Mouse (Mus musculus): Measurements from ENCODE around the gene Slc6a2. TPM values are rescaled to one million over a fixed set of nuclear protein-coding genes. Genes with fewer than 3 reads are reported as not detected.

The Slc6a2 gene
- polyA plus RNA-seq (2014; fragmentation: Nextera tagmentation; extraction: Ambion mirVana), result 0.06 and 0.18 TPM in 2 replicates

DNA sequence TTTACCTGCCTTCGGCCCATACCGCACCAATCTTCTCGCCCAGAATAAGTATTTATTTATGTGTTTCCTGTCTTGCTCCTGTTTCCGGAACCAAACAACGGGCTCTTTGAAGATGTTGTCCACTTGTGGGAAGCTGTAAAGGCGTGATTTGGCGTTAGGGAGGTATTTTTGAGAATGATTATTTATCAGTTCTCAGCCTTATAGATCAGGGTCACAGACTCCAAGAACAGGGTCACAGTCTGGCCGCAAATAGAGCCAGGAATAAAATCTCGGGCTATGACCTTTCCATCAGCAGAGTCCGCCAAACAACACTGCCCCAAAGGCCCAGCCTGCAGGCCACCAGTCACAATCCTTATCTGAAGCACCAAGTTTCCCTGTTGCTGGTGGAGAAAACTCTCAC lies at the start of gene Slc6a2:
TSS of gene Slc6a2 (plus strand) at position 301 of the 400 bp plus-strand sequence.
- Histone ChIP-seq H3K27ac (replicated peaks; ENCODE audit: low read depth, low read length) (no peak within 1 kb of the TSS), H3K4me2 (ENCODE audit: low read depth, low read length) (peak within 1 kb of the TSS; percentile 94), H3K4me1 (ENCODE audit: control insufficient read depth, insufficient read depth, low read length) (no peaks in the 10 kb centered on the region), H3K4me3 (ENCODE audit: low read depth, low read length) (peak within 1 kb of the TSS; percentile 44), H3K27me3 (ENCODE audit: control insufficient read depth, insufficient read depth, low read length) (peaks cover 31% of the 10 kb centered on the region), H3K9ac (replicated peaks; ENCODE audit: low read length) (peak within 1 kb of the TSS; percentile 39), H3K9me3 (replicated peaks; ENCODE audit: control insufficient read depth, low read length) (no peaks in the 10 kb centered on the region), H3K36me3 (replicated peaks; ENCODE audit: control insufficient read depth, insufficient read depth, low read depth, low read length) (no peaks in the 10 kb centered on the region)
- DNase-seq (ENCODE audit: low spot score), result no peak
- 62% methylated on average over 10 of the region's 10 CpGs for WGBS
- ATAC-seq (replicated peaks; ENCODE audit: insufficient number of reproducible peaks, low FRiP score, low TSS enrichment, low read depth), result no peak

DNA sequence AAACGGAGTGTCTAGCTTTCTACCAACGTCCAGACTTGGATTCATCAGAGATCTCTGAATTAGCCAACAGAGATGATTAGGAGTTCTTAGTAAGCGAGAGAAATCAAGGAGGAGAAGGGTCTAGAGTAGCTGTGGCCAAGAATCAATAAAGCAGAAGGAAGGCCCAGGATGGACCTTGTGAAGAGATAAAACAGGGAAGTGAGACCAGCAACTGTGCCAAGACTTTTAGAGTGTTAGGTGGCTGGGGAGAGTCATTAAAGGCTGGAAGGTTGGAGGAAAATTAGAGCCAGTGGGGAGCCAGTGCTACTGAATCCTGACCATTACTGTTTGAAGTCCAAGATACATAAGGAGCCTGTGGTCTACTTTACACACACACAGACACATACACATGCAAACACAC lies 48.4 kb upstream of the Slc6a2 start:
- no peak overlapping the region for H3K27ac ChIP-seq (replicated peaks; ENCODE audit: low read depth, low read length)
- H3K36me3 ChIP-seq (replicated peaks; ENCODE audit: control insufficient read depth, insufficient read depth, low read depth, low read length), result no peaks in the 10 kb centered on the region
- H3K4me1 ChIP-seq (ENCODE audit: control insufficient read depth, insufficient read depth, low read length), result no peaks in the 10 kb centered on the region
- no peak overlapping the region for H3K9ac ChIP-seq (replicated peaks; ENCODE audit: low read length)
- no peaks in the 10 kb centered on the region for H3K27me3 ChIP-seq (ENCODE audit: control insufficient read depth, insufficient read depth, low read length)
- no peak overlapping the region for H3K4me2 ChIP-seq (ENCODE audit: low read depth, low read length)
- no peaks in the 10 kb centered on the region for H3K9me3 ChIP-seq (replicated peaks; ENCODE audit: control insufficient read depth, low read length)
- WGBS, result 80% methylated on average over 3 of the region's 3 CpGs
- no peak overlapping the region for H3K4me3 ChIP-seq (ENCODE audit: low read depth, low read length)
- no peak for DNase-seq (ENCODE audit: low spot score)
- no peak for ATAC-seq (replicated peaks; ENCODE audit: insufficient number of reproducible peaks, low FRiP score, low TSS enrichment, low read depth)

DNA sequence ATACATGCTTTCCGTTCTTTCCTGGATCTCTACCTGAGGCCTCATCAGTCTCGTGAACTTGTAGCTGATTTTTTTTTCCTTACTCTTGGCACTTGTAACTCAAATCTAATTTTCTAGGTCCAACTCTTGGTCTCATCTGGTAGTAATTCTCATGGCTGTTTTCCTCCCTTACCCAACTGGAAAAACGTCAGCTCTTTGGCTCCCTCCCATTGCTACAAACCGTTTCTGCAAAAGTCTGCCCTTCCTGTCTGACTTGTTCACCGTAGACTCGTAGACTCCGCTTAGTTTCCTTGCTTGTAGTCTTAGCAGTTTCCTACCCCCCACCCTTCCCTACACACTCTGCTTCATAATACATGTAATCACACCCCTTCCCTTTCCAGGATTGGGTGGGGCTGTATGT lies 46.5 kb upstream of the Slc6a2 start:
- Histone ChIP-seq H3K4me3 (ENCODE audit: low read depth, low read length) (no peak overlapping the region), H3K4me1 (ENCODE audit: control insufficient read depth, insufficient read depth, low read length) (no peaks in the 10 kb centered on the region), H3K4me2 (ENCODE audit: low read depth, low read length) (no peak overlapping the region), H3K9ac (replicated peaks; ENCODE audit: low read length) (no peak overlapping the region), H3K27ac (replicated peaks; ENCODE audit: low read depth, low read length) (no peak overlapping the region), H3K36me3 (replicated peaks; ENCODE audit: control insufficient read depth, insufficient read depth, low read depth, low read length) (no peaks in the 10 kb centered on the region), H3K27me3 (ENCODE audit: control insufficient read depth, insufficient read depth, low read length) (no peaks in the 10 kb centered on the region), H3K9me3 (replicated peaks; ENCODE audit: control insufficient read depth, low read length) (no peaks in the 10 kb centered on the region)
- no peak for ATAC-seq (replicated peaks; ENCODE audit: insufficient number of reproducible peaks, low FRiP score, low TSS enrichment, low read depth)
- DNase-seq (ENCODE audit: low spot score), result no peak
- WGBS, result 80% methylated on average over 7 of the region's 7 CpGs

DNA sequence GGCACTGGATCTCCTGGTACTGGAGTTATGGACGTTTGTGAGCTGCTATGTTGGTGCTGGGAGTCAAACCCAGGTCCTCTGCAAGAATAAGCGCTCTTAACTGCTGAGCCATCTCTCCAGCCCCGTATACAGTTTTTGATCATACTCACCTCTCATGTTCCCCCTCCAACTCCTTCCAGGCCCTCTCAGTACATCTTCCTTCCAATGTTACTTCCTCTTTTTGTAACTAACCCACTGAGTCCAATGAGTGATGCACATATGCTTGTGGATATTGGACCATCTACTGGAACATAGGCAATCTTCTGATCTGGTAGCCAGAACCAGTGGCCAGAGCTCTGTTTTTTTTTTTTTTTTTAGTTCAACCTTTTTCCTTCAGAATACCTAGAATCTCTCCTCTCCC lies 43.8 kb upstream of the Slc6a2 start:
- Histone ChIP-seq H3K27me3 (ENCODE audit: control insufficient read depth, insufficient read depth, low read length) (no peaks in the 10 kb centered on the region), H3K4me2 (ENCODE audit: low read depth, low read length) (no peak overlapping the region), H3K9ac (replicated peaks; ENCODE audit: low read length) (no peak overlapping the region), H3K4me1 (ENCODE audit: control insufficient read depth, insufficient read depth, low read length) (no peaks in the 10 kb centered on the region), H3K4me3 (ENCODE audit: low read depth, low read length) (no peak overlapping the region), H3K9me3 (replicated peaks; ENCODE audit: control insufficient read depth, low read length) (no peaks in the 10 kb centered on the region), H3K36me3 (replicated peaks; ENCODE audit: control insufficient read depth, insufficient read depth, low read depth, low read length) (no peaks in the 10 kb centered on the region), H3K27ac (replicated peaks; ENCODE audit: low read depth, low read length) (no peak overlapping the region)
- no peak for DNase-seq (ENCODE audit: low spot score)
- ATAC-seq (replicated peaks; ENCODE audit: insufficient number of reproducible peaks, low FRiP score, low TSS enrichment, low read depth), result no peak
- WGBS, result 86% methylated on average over 3 of the region's 3 CpGs

DNA sequence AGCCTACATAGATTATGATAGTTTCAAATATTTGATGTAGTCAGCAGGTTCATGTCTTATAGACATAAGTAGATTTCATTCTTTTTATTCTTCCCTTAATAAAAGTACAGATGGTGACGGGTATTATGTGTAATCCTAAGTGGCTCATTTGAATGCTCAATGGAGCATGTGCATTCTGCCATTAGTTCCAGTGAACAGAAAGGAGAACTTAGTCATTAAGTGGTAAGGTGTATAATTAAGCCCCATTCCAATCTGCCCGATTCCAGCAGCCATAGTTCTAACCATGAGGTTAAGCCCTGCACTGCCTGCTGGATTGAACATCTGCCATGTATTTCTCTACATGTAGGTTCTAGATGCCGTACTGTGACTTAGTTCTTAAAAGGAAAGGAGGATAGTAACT lies 38.1 kb upstream of the Slc6a2 start:
- no peak for ATAC-seq (replicated peaks; ENCODE audit: insufficient number of reproducible peaks, low FRiP score, low TSS enrichment, low read depth)
- Histone ChIP-seq H3K9ac (replicated peaks; ENCODE audit: low read length) (no peak overlapping the region), H3K36me3 (replicated peaks; ENCODE audit: control insufficient read depth, insufficient read depth, low read depth, low read length) (no peaks in the 10 kb centered on the region), H3K4me1 (ENCODE audit: control insufficient read depth, insufficient read depth, low read length) (no peaks in the 10 kb centered on the region), H3K4me3 (ENCODE audit: low read depth, low read length) (no peak overlapping the region), H3K27me3 (ENCODE audit: control insufficient read depth, insufficient read depth, low read length) (no peaks in the 10 kb centered on the region), H3K27ac (replicated peaks; ENCODE audit: low read depth, low read length) (no peak overlapping the region), H3K4me2 (ENCODE audit: low read depth, low read length) (no peak overlapping the region), H3K9me3 (replicated peaks; ENCODE audit: control insufficient read depth, low read length) (no peaks in the 10 kb centered on the region)
- no peak for DNase-seq (ENCODE audit: low spot score)
- WGBS, result 84% methylated on average over 3 of the region's 3 CpGs

DNA sequence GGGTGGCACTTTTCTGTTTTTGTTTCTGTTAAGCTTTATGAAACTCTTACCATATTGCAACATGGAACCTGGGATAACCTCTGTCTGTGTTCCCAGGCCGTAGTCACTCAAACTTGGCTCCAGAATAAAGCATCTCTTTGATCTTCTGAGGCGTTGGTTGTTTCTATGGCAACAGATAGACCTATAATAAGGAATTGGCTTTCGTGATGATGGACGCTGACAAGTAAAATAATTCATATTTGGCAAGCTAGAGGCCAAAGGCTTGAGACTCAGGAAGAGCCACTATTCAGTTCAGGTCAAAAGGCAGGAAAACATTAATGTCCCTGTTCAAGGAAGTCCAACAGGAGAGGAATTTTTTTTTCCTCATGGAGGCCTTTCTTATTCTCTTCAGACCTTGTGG lies 30.9 kb upstream of the Slc6a2 start:
- 65% methylated on average over 4 of the region's 4 CpGs for WGBS
- DNase-seq (ENCODE audit: low spot score), result no peak
- ATAC-seq (replicated peaks; ENCODE audit: insufficient number of reproducible peaks, low FRiP score, low TSS enrichment, low read depth), result no peak

DNA sequence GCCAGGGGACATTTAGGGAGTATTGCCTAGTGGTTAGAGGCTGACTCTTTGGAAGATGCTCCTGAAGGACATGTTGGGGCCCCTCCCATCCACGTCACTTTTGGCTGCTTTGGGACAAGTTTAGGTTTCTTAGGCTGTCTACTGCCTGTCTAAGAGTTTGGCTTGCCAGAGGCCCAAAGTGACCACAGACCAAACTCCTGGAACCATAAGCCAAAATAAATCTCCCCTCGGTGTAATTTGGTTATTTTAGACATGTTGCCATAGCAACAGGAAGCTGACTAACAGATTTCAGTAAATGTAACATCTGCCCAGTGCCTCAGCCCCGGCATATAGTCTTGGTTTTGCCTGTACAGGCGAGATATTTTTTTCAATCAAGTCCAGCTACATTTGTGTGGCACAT lies 21.8 kb upstream of the Slc6a2 start:
- DNase-seq (ENCODE audit: low spot score) (no peak), ATAC-seq (replicated peaks; ENCODE audit: insufficient number of reproducible peaks, low FRiP score, low TSS enrichment, low read depth) (no peak)
- Histone ChIP-seq H3K4me3 (ENCODE audit: low read depth, low read length) (no peak overlapping the region), H3K36me3 (replicated peaks; ENCODE audit: control insufficient read depth, insufficient read depth, low read depth, low read length) (no peaks in the 10 kb centered on the region), H3K9ac (replicated peaks; ENCODE audit: low read length) (no peak overlapping the region), H3K9me3 (replicated peaks; ENCODE audit: control insufficient read depth, low read length) (no peaks in the 10 kb centered on the region), H3K27me3 (ENCODE audit: control insufficient read depth, insufficient read depth, low read length) (no peaks in the 10 kb centered on the region), H3K27ac (replicated peaks; ENCODE audit: low read depth, low read length) (no peak overlapping the region), H3K4me2 (ENCODE audit: low read depth, low read length) (no peak overlapping the region), H3K4me1 (ENCODE audit: control insufficient read depth, insufficient read depth, low read length) (no peaks in the 10 kb centered on the region)
- 81% methylated on average over 4 of the region's 4 CpGs for WGBS

More for the DNA sequence above, 30.9 kb upstream of the Slc6a2 start:
- Histone ChIP-seq H3K4me1 (ENCODE audit: control insufficient read depth, insufficient read depth, low read length) (no peaks in the 10 kb centered on the region), H3K9me3 (replicated peaks; ENCODE audit: control insufficient read depth, low read length) (no peaks in the 10 kb centered on the region), H3K36me3 (replicated peaks; ENCODE audit: control insufficient read depth, insufficient read depth, low read depth, low read length) (no peaks in the 10 kb centered on the region), H3K4me2 (ENCODE audit: low read depth, low read length) (no peak overlapping the region), H3K4me3 (ENCODE audit: low read depth, low read length) (no peak overlapping the region), H3K27ac (replicated peaks; ENCODE audit: low read depth, low read length) (no peak overlapping the region), H3K9ac (replicated peaks; ENCODE audit: low read length) (no peak overlapping the region), H3K27me3 (ENCODE audit: control insufficient read depth, insufficient read depth, low read length) (no peaks in the 10 kb centered on the region)

DNA sequence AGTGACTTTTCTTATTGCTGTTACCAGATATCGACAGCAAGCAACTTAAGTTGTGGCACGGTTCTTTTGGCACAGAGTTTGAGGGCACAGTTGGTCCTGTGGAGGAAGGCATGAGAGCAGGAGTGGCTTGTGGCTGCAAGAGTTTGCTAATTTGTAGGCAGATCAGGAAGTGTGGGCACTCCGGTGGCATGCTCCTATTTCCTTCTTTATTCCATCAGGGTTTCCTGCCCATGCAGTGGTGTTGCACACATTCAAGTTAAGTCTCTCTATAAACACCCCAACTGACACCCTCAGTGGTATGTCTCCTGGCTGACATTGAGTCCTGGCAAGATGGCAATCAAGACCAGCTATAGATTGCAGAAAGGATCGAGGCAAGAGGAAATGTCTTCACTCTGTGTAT lies 10.8 kb upstream of the Slc6a2 start:
- ATAC-seq (replicated peaks; ENCODE audit: insufficient number of reproducible peaks, low FRiP score, low TSS enrichment, low read depth), result no peak
- no peaks in the 10 kb centered on the region for H3K9me3 ChIP-seq (replicated peaks; ENCODE audit: control insufficient read depth, low read length)
- 85% methylated on average over 4 of the region's 4 CpGs for WGBS

More for the DNA sequence above, 10.8 kb upstream of the Slc6a2 start:
- H3K36me3 ChIP-seq (replicated peaks; ENCODE audit: control insufficient read depth, insufficient read depth, low read depth, low read length), result no peaks in the 10 kb centered on the region
- no peak overlapping the region for H3K4me2 ChIP-seq (ENCODE audit: low read depth, low read length)
- H3K27ac ChIP-seq (replicated peaks; ENCODE audit: low read depth, low read length), result no peak overlapping the region
- H3K4me3 ChIP-seq (ENCODE audit: low read depth, low read length), result no peak overlapping the region
- no peaks in the 10 kb centered on the region for H3K4me1 ChIP-seq (ENCODE audit: control insufficient read depth, insufficient read depth, low read length)
- no peak overlapping the region for H3K9ac ChIP-seq (replicated peaks; ENCODE audit: low read length)
- no peaks in the 10 kb centered on the region for H3K27me3 ChIP-seq (ENCODE audit: control insufficient read depth, insufficient read depth, low read length)
- DNase-seq (ENCODE audit: low spot score), result no peak
